Mouse (Mus musculus): Measurements from ENCODE around the gene Ptk7.
"Not testable (repeated sequence)": the region's sequence is repeated elsewhere in the genome, so short reads cannot be mapped to it uniquely, and the experiment has no call there.

Ptk7 gene

GRCm38 (mm10) chr17:46557321-46557720 is 72.0 kb downstream of the Ptk7 start:
- not testable (repeated sequence) for DNase-seq (ENCODE audit: low read depth in 1 of 2, low spot score in 2 of 2)

- no peak for DNase-seq (ENCODE audit: low read depth in 1 of 2, low spot score in 2 of 2)
These were observed 72.7 kb downstream of the Ptk7 start for GRCm38 (mm10) chr17:46556584-46556945.

- peak; percentile 93 for DNase-seq (ENCODE audit: low read depth in 1 of 2, low spot score in 2 of 2)
These were observed 73.4 kb downstream of the Ptk7 start, which contains the start of gene Srf for GRCm38 (mm10) chr17:46555673-46556583. Gene Srf (minus strand): TSS chr17:46556175.

GRCm38 (mm10) chr17:46554977-46555672 is 74.2 kb downstream of the Ptk7 start:
- DNase-seq (ENCODE audit: low read depth in 1 of 2, low spot score in 2 of 2), result no peak

GRCm38 (mm10) chr17:46554646-46554976 is 74.7 kb downstream of the Ptk7 start:
- no peak for DNase-seq (ENCODE audit: low read depth in 1 of 2, low spot score in 2 of 2)

- no peak for DNase-seq (ENCODE audit: low read depth in 1 of 2, low spot score in 2 of 2)
These were observed 75.4 kb downstream of the Ptk7 start for GRCm38 (mm10) chr17:46553926-46554325.

- no peak for DNase-seq (ENCODE audit: low read depth in 1 of 2, low spot score in 2 of 2)
These were observed 75.8 kb downstream of the Ptk7 start for GRCm38 (mm10) chr17:46553469-46553868.

- DNase-seq (ENCODE audit: low read depth in 1 of 2, low spot score in 2 of 2), result peak in 1 of 2 experiments; percentile 29
These were observed 76.4 kb downstream of the Ptk7 start for GRCm38 (mm10) chr17:46552841-46553423.

- DNase-seq (ENCODE audit: low read depth in 1 of 2, low spot score in 2 of 2), result no peak
These were observed 77.2 kb downstream of the Ptk7 start for GRCm38 (mm10) chr17:46552151-46552550.

- no peak for DNase-seq (ENCODE audit: low read depth in 1 of 2, low spot score in 2 of 2)
These were observed 77.9 kb downstream of the Ptk7 start for GRCm38 (mm10) chr17:46551369-46551768.

- no peak for DNase-seq (ENCODE audit: low read depth in 1 of 2, low spot score in 2 of 2)
These were observed 78.4 kb downstream of the Ptk7 start for GRCm38 (mm10) chr17:46550904-46551303.

GRCm38 (mm10) chr17:46549642-46550041 is 79.7 kb downstream of the Ptk7 start:
- no peak for DNase-seq (ENCODE audit: low read depth in 1 of 2, low spot score in 2 of 2)

- no peak for DNase-seq (ENCODE audit: low read depth in 1 of 2, low spot score in 2 of 2)
These were observed 80.1 kb downstream of the Ptk7 start for GRCm38 (mm10) chr17:46549193-46549592.

GRCm38 (mm10) chr17:46548741-46549140 is 80.6 kb downstream of the Ptk7 start:
- no peak for DNase-seq (ENCODE audit: low read depth in 1 of 2, low spot score in 2 of 2)

GRCm38 (mm10) chr17:46547923-46548322 is 81.4 kb downstream of the Ptk7 start:
- no peak for DNase-seq (ENCODE audit: low read depth in 1 of 2, low spot score in 2 of 2)

GRCm38 (mm10) chr17:46546995-46547394 is 82.3 kb downstream of the Ptk7 start:
- DNase-seq (ENCODE audit: low read depth in 1 of 2, low spot score in 2 of 2), result no peak

GRCm38 (mm10) chr17:46546591-46546990 is 82.7 kb downstream of the Ptk7 start:
- no peak for DNase-seq (ENCODE audit: low read depth in 1 of 2, low spot score in 2 of 2)

GRCm38 (mm10) chr17:46545813-46546564 is 83.3 kb downstream of the Ptk7 start, which contains the start of gene Cul9:
Gene Cul9 (minus strand): TSS chr17:46546388.
- no peak for DNase-seq (ENCODE audit: low read depth in 1 of 2, low spot score in 2 of 2)

GRCm38 (mm10) chr17:46543661-46544060 is 85.6 kb downstream of the Ptk7 start:
- no peak for DNase-seq (ENCODE audit: low read depth in 1 of 2, low spot score in 2 of 2)

- DNase-seq (ENCODE audit: low read depth in 1 of 2, low spot score in 2 of 2), result peak in 1 of 2 experiments; percentile 44
These were observed 103.6 kb downstream of the Ptk7 start for GRCm38 (mm10) chr17:46525579-46526307.
